Mouse (Mus musculus) intestine, embryonic 14.5 days (tissue): Measurements from ENCODE around the gene Ltc4s. TPM values are rescaled to one million over a fixed set of nuclear protein-coding genes. Genes with fewer than 3 reads are reported as not detected.

ENCODE experiments used
- ATAC-seq: fragments of 200-750 bp; cut with Nextera tagmentation; replicated peaks from 2 replicates; pipeline ENCODE4 v1.8.0; 2017; ENCODE audit warnings: low read depth, moderate number of reproducible peaks, moderate TSS enrichment, moderate library complexity; ENCODE audit not compliant: low FRiP score, low TSS enrichment
- DNase-seq: peaks from one replicate; pipeline ENCODE4 v3.0.0-alpha.2; 2018; ENCODE audit warnings: low spot score
- H3K27ac ChIP-seq: fragments of 300-500 bp; sonication (generic); 2 replicates; pipeline ENCODE4 v1.5.1; 2014; ENCODE audit warnings: low read depth, mild to moderate bottlenecking, control low read depth
- H3K27me3 ChIP-seq: fragments of 300-500 bp; sonication (generic); replicated peaks from 2 replicates; pipeline ENCODE4 v1.6.1; 2014; ENCODE audit warnings: low read length, control low read depth; ENCODE audit not compliant: control insufficient read depth, insufficient read depth
- H3K36me3 ChIP-seq: fragments of 300-500 bp; sonication (generic); 2 replicates; pipeline ENCODE4 v1.6.1; 2014; ENCODE audit warnings: low read length, control low read depth; ENCODE audit not compliant: control insufficient read depth, insufficient read depth
- H3K4me1 ChIP-seq: fragments of 300-500 bp; sonication (generic); replicated peaks from 2 replicates; pipeline ENCODE4 v1.6.1; 2014; ENCODE audit warnings: low read length, control low read depth, mixed read lengths; ENCODE audit not compliant: control insufficient read depth, insufficient read depth
- H3K4me2 ChIP-seq: fragments of 300-500 bp; sonication (generic); 2 replicates; pipeline ENCODE4 v1.6.1; 2014; ENCODE audit warnings: low read length
- H3K4me3 ChIP-seq: fragments of 300-500 bp; sonication (generic); 2 replicates; pipeline ENCODE4 v1.5.1; 2014; ENCODE audit warnings: low read depth, low read length, control low read depth, mixed read lengths
- H3K9ac ChIP-seq: fragments of 300-500 bp; sonication (generic); 2 replicates; pipeline ENCODE4 v1.6.1; 2014; ENCODE audit warnings: mild to moderate bottlenecking, low read length
- H3K9me3 ChIP-seq: fragments of 300-500 bp; sonication (generic); 2 replicates; pipeline ENCODE4 v1.6.1; 2016; ENCODE audit warnings: low read length, control low read depth; ENCODE audit not compliant: control insufficient read depth
- WGBS: fragments of 180-500 bp; shearing (Covaris S2); extraction: QIAGEN DNeasy Blood & Tissue Kit; methylation state at CpG from one replicate; pipeline ENCODE4 v1.1.7; 2014; 5-methylcytosine and 5-hydroxymethylcytosine counted together
- polyA plus RNA-seq: library from polyadenylated mRNA; unstranded; fragments of >200 nt; fragmentation: Nextera tagmentation; extraction: Ambion mirVana; gene quantifications from 2 replicates; pipeline ENCODE4 v1.2.1, GENCODE M21; 2014

Ltc4s gene
- polyA plus RNA-seq = 3.4 and 4.2 TPM in 2 replicates

GRCm38 (mm10) chr11:50238324-50238723 lies at the start of gene Ltc4s:
Gene Ltc4s, minus strand, starts transcription at chr11:50238616.
- no peak within 1 kb of the TSS for H3K27ac ChIP-seq
- peak within 1 kb of the TSS; percentile 48; the same call in 1 of the 2 replicates for H3K9ac ChIP-seq
- no peak for ATAC-seq
- no peaks in the 10 kb centered on the region for H3K9me3 ChIP-seq
- H3K36me3 ChIP-seq = peaks cover 20% of the 10 kb centered on the region
- no peak for DNase-seq
- WGBS = 41% methylated on average over 10 of the region's 10 CpGs
- peak within 1 kb of the TSS; percentile 53 for H3K4me3 ChIP-seq
- H3K4me1 ChIP-seq = peaks cover 4% of the 10 kb centered on the region; the same call in 1 of the 2 replicates
- H3K27me3 ChIP-seq = peaks cover 25% of the 10 kb centered on the region
- H3K4me2 ChIP-seq = peak within 1 kb of the TSS; percentile 96

- H3K27ac ChIP-seq = no peak overlapping the region
- peaks cover 9% of the 10 kb centered on the region for H3K36me3 ChIP-seq
- DNase-seq (peak; percentile 10), ATAC-seq (no peak)
- H3K4me2 ChIP-seq = no peak overlapping the region
- H3K4me1 ChIP-seq = peaks cover 5% of the 10 kb centered on the region
- no peaks in the 10 kb centered on the region for H3K27me3 ChIP-seq
- no peak overlapping the region for H3K9ac ChIP-seq
- H3K9me3 ChIP-seq = no peaks in the 10 kb centered on the region
- no peak overlapping the region for H3K4me3 ChIP-seq
- 81% methylated on average over 1 of the region's 1 CpGs for WGBS
These were observed 48.0 kb upstream of the Ltc4s start for GRCm38 (mm10) chr11:50286428-50286827.

GRCm38 (mm10) chr11:50285696-50286095 lies 47.3 kb upstream of the Ltc4s start:
- ATAC-seq (no peak), DNase-seq (peak; percentile 36)
- H3K4me2 ChIP-seq = no peak overlapping the region
- H3K9ac ChIP-seq = no peak overlapping the region
- no peaks in the 10 kb centered on the region for H3K27me3 ChIP-seq
- H3K4me1 ChIP-seq = peaks cover 5% of the 10 kb centered on the region
- no peak overlapping the region for H3K27ac ChIP-seq
- 93% methylated on average over 7 of the region's 7 CpGs for WGBS
- H3K4me3 ChIP-seq = no peak overlapping the region
- H3K9me3 ChIP-seq = no peaks in the 10 kb centered on the region
- H3K36me3 ChIP-seq = peaks cover 15% of the 10 kb centered on the region

GRCm38 (mm10) chr11:50285263-50285662 lies 46.8 kb upstream of the Ltc4s start:
- H3K27me3 ChIP-seq = no peaks in the 10 kb centered on the region
- H3K27ac ChIP-seq = no peak overlapping the region
- ATAC-seq (no peak), DNase-seq (peak; percentile 38)
- no peak overlapping the region for H3K4me3 ChIP-seq
- H3K4me1 ChIP-seq = peaks cover 3% of the 10 kb centered on the region
- H3K9ac ChIP-seq = no peak overlapping the region
- no peak overlapping the region for H3K4me2 ChIP-seq
- WGBS = 94% methylated on average over 5 of the region's 5 CpGs
- no peaks in the 10 kb centered on the region for H3K9me3 ChIP-seq
- H3K36me3 ChIP-seq = peaks cover 20% of the 10 kb centered on the region

GRCm38 (mm10) chr11:50280053-50280452 lies 41.6 kb upstream of the Ltc4s start:
- H3K36me3 ChIP-seq = peaks cover 19% of the 10 kb centered on the region; the same call in 1 of the 2 replicates
- no peaks in the 10 kb centered on the region for H3K4me1 ChIP-seq
- no peaks in the 10 kb centered on the region for H3K27me3 ChIP-seq
- no peak overlapping the region for H3K4me2 ChIP-seq
- H3K9ac ChIP-seq = no peak overlapping the region
- 76% methylated on average over 1 of the region's 1 CpGs for WGBS
- no peak for ATAC-seq
- H3K9me3 ChIP-seq = no peaks in the 10 kb centered on the region
- no peak for DNase-seq
- no peak overlapping the region for H3K4me3 ChIP-seq
- no peak overlapping the region for H3K27ac ChIP-seq

GRCm38 (mm10) chr11:50279005-50279404 lies 40.6 kb upstream of the Ltc4s start:
- Histone ChIP-seq H3K4me1 (no peaks in the 10 kb centered on the region), H3K9ac (no peak overlapping the region), H3K27ac (no peak overlapping the region), H3K4me3 (no peak overlapping the region), H3K9me3 (no peaks in the 10 kb centered on the region), H3K27me3 (no peaks in the 10 kb centered on the region), H3K4me2 (no peak overlapping the region), H3K36me3 (peaks cover 19% of the 10 kb centered on the region; the same call in 1 of the 2 replicates)
- 87% methylated on average over 4 of the region's 4 CpGs for WGBS
- DNase-seq (no peak), ATAC-seq (no peak)

GRCm38 (mm10) chr11:50277706-50278105 lies 39.3 kb upstream of the Ltc4s start:
- DNase-seq (no peak), ATAC-seq (no peak)
- no peaks in the 10 kb centered on the region for H3K27me3 ChIP-seq
- peaks cover 21% of the 10 kb centered on the region; the same call in 1 of the 2 replicates for H3K36me3 ChIP-seq
- H3K4me3 ChIP-seq = no peak overlapping the region
- H3K27ac ChIP-seq = no peak overlapping the region
- no peaks in the 10 kb centered on the region for H3K4me1 ChIP-seq
- no peaks in the 10 kb centered on the region for H3K9me3 ChIP-seq
- H3K9ac ChIP-seq = no peak overlapping the region
- no peak overlapping the region for H3K4me2 ChIP-seq
- 95% methylated on average over 6 of the region's 6 CpGs for WGBS

- Histone ChIP-seq H3K9me3 (no peaks in the 10 kb centered on the region), H3K4me3 (no peak overlapping the region), H3K27me3 (no peaks in the 10 kb centered on the region), H3K9ac (no peak overlapping the region), H3K4me2 (no peak overlapping the region), H3K36me3 (peaks cover 23% of the 10 kb centered on the region; the same call in 1 of the 2 replicates), H3K4me1 (no peaks in the 10 kb centered on the region), H3K27ac (no peak overlapping the region)
- ATAC-seq (no peak), DNase-seq (no peak)
These were observed 38.6 kb upstream of the Ltc4s start for GRCm38 (mm10) chr11:50277025-50277424.

GRCm38 (mm10) chr11:50275568-50276151 lies 37.2 kb upstream of the Ltc4s start:
- Histone ChIP-seq H3K4me1 (no peaks in the 10 kb centered on the region), H3K9me3 (no peaks in the 10 kb centered on the region), H3K4me2 (no peak overlapping the region), H3K9ac (no peak overlapping the region), H3K36me3 (peaks cover 16% of the 10 kb centered on the region; the same call in 1 of the 2 replicates), H3K27ac (no peak overlapping the region), H3K27me3 (no peaks in the 10 kb centered on the region), H3K4me3 (no peak overlapping the region)
- DNase-seq = no peak
- peak; percentile 60 for ATAC-seq
- 69% methylated on average over 5 of the region's 5 CpGs for WGBS
